Mouse (Mus musculus) large intestine, adult 2 months (tissue): Measurements from ENCODE around the gene Tmem129. TPM values are rescaled to one million over a fixed set of nuclear protein-coding genes. Genes with fewer than 3 reads are reported as not detected.

Experiments
- DNase-seq: peaks from one replicate; pipeline ENCODE4 v3.0.0-alpha.2; 2012; ENCODE audit warnings: low read depth, low spot score
- WGBS: fragments of 180-500 bp; shearing (Covaris S2); methylation state at CpG from one replicate; pipeline ENCODE4 v1.1.7; 2018; 5-methylcytosine and 5-hydroxymethylcytosine counted together
- polyA plus RNA-seq: library from polyadenylated mRNA; depleted of rRNA; stranded (reverse); fragments of >200 nt; gene quantifications from 2 replicates; pipeline ENCODE4 v1.2.3, GENCODE M21; 2012

The Tmem129 gene
- polyA plus RNA-seq, 1 experiment, result 31.2 TPM

GRCm38 (mm10) chr5:33651921-33652782, 6.1 kb downstream of the Tmem129 start, which contains the start of gene Slbp:
Gene Slbp, minus strand, starts transcription at chr5:33652574.
- under 1% methylated on average over 82 of the region's 82 CpGs for WGBS

DNA sequence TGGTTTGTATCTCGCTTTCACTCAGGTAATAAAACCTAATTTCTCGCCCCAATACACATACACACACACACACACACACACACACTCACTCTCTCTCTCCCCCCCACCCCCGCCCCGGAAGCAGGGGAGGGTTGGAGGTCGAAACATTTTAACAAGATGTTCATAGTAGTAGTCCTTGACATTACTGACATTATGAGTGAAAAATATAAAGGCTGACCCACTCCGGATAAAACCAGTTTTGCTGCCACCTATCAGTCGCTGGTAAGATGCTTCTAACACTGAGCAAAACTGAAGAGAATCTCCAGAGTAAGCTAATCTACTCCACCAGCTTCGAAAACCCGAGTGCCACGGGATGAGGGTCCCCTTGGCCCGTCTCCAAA, 6.7 kb downstream of the Tmem129 start:
- no peak for DNase-seq
- under 1% methylated on average over 11 of the region's 11 CpGs for WGBS

More at GRCm38 (mm10) chr5:33651921-33652782, 6.1 kb downstream of the Tmem129 start, which contains the start of gene Slbp:
- DNase-seq, result no peak

DNA sequence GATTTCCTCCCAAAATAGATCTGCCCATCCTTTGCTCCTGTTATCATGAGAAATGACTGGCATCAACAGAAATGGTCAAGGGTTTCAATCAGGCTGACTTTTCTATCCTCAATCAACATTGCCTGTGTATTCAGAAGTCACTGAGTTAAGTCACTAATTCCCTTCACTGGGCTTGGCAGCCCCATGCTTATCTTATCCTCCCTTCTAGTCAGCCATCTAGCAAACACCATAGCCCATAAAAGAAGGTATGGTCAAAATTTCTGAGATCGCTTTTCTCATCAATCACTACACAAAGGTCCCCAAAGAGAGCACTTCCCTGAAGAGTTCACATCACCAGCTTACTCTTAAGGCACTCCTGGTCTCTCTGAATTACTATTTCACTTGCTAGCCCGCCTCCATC, 7.2 kb downstream of the Tmem129 start:
- DNase-seq, result no peak
- 7% methylated on average over 2 of the region's 2 CpGs for WGBS

- no peak for DNase-seq
- WGBS, result 19% methylated on average over 3 of the region's 3 CpGs
Measured at GRCm38 (mm10) chr5:33640652-33641051, 17.6 kb downstream of the Tmem129 start.

- 51% methylated on average over 4 of the region's 4 CpGs for WGBS
- no peak for DNase-seq
Measured at GRCm38 (mm10) chr5:33638826-33639225, 19.4 kb downstream of the Tmem129 start.

GRCm38 (mm10) chr5:33637606-33638350, 20.4 kb downstream of the Tmem129 start:
- WGBS, result 89% methylated on average over 3 of the region's 3 CpGs
- no peak for DNase-seq

DNA sequence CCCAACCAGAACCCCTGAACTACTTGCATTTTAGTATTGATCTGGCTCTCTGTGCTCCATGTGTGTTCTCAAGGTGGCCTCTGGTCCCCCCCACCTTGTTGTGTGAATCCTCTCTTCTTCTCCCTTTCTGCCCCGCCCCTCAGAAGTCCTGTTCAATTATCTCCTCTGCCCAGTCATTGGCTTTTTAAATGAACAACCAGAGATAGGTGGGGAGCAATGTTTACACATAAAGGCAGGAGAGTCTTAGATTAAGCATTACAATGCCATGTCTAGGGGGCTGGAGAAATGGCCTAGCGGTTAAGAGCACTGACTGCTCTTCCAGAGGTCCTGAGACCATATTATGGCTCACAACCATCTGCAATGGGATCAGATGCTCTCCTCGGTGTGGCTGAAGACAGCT, 22.9 kb downstream of the Tmem129 start:
- 86% methylated on average over 3 of the region's 3 CpGs for WGBS
- no peak for DNase-seq

DNA sequence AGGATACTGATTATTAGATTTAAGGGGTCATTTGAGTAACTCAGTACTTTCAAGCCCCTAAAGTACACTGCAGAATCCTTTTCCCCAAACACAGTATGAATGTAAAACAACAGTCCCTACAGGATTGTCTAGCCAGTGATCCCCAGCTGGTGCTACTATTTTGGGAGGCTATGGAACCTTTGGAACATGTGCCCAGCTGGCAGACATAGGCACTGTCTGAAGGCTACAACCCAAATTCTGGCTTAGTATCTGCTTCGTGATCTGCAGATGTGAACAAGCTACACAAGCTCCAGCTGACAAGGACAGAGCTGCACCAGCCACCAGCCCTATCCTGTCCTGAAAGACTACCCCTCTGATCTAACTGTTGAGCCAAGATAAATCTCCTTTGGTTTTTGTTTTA, 25.7 kb downstream of the Tmem129 start:
- WGBS, result 84% methylated on average over 1 of the region's 1 CpGs
- DNase-seq, result no peak

DNA sequence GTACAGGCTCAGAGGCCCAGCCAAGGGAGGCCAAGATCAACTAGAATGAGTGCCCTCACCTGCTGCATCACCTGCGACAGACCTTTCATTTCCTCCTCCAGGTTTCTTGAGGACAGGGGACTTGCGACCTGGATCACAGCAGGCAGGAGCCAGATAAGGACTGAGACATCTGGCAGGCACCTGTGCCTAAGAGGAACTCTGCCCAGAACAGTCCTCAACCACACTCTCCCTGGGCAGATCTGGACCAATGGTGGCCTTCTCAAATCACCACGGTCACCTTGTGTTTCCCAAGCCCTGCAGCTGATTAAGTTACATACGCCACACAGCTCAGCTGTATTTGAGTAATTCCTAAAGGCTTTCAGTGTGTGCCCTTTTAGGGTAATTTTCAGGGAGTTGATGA, 27.6 kb downstream of the Tmem129 start:
- WGBS, result 23% methylated on average over 4 of the region's 4 CpGs
- DNase-seq, result no peak

GRCm38 (mm10) chr5:33630061-33630460, 28.2 kb downstream of the Tmem129 start:
- DNase-seq, result no peak
- WGBS, result under 1% methylated on average over 9 of the region's 9 CpGs

DNA sequence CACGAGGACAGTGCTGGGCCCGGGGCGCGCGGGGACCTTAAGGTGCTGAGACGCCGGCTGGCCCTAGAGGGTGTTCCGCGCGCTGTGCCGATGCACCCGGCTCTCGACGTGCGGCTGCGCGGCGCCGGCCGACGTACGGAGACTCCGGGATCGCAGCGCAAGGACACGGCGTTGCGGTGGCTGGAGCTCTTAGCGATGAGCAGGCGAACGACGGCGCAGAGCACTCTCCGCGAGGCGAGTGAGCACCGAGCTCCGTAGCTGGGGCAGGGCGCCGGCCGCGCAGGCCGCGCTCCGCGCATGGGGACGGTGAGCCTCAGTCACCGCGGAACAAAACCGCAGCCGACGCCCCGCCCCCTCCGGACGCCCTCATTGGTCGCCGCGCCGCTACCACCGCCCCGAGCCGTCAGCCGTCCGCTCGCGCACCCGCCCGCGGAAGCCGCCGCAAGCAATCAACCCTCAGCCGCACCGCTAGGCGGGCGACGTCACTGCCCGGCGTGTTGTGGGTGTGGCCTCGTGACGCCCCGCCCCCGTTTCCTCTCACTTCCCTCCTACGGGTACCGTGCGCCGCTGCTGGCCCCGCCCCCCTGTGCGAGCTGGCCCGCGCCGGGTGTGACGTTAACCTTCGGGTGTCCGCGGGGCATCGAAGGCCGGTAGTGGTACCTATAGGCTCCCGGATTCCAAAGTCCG, 28.8 kb downstream of the Tmem129 start, which contains the start of the genes Fam53a and Gm9903:
Gene Fam53a (minus strand): TSS at position 335 of the 687 bp plus-strand sequence.
Gene Gm9903 (plus strand): TSS at position 625 of the 687 bp plus-strand sequence.
- WGBS, result under 1% methylated on average over 99 of the region's 99 CpGs
- DNase-seq, result no peak

DNA sequence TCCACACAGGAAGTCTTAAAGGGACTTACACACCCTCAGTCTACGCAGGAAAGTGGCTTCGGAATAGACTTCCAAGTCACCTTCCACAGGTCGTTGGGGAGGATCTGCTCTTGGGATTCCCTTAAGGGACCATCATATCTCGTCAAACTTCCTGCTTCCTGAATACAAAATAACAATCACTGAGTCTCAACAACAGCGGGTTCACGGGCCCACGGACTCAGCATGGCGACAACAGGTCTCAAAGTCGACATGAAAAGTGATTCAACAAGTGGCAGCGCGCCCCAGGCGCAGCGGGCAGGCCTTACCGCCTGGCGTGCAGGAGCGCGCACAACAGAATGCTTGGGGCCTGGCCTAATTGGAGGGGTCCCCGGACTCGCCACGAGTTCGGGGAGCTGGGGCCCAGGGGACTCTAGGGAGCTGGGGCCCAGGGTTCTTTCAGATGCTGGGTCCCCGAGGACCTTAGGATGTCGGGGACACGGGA, 29.4 kb downstream of the Tmem129 start:
- 1% methylated on average over 24 of the region's 24 CpGs for WGBS
- DNase-seq, result no peak

DNA sequence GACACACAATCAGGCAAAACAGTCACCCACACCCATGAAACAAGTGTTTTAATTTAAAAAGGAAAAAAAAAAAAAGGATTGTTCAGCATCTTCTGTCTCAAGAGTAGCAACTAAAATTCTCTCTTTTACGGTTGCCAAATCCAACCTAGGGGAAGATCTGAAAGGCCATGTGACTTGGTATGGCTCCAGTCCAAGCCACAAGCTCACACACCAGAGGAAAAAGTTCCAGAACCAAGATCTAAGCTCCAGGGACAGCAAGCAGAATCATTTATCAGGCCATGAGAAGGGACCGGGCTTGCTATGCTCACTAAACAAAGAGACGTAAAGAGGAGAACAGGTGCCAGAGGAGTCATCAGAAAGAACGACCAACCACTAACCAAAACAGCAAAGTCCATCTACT, 30.2 kb downstream of the Tmem129 start:
- WGBS, result 10% methylated on average over 4 of the region's 4 CpGs
- no peak for DNase-seq

GRCm38 (mm10) chr5:33623766-33624165, 34.5 kb downstream of the Tmem129 start:
- 86% methylated on average over 3 of the region's 3 CpGs for WGBS

GRCm38 (mm10) chr5:33622671-33623070, 35.5 kb downstream of the Tmem129 start:
- DNase-seq, result no peak
- 90% methylated on average over 2 of the region's 2 CpGs for WGBS

More at GRCm38 (mm10) chr5:33623766-33624165, 34.5 kb downstream of the Tmem129 start:
- no peak for DNase-seq

GRCm38 (mm10) chr5:33614391-33614790, 43.8 kb downstream of the Tmem129 start:
- 81% methylated on average over 6 of the region's 6 CpGs for WGBS

GRCm38 (mm10) chr5:33611795-33612194, 46.4 kb downstream of the Tmem129 start:
- 89% methylated on average over 1 of the region's 1 CpGs for WGBS
- DNase-seq, result no peak

More at GRCm38 (mm10) chr5:33614391-33614790, 43.8 kb downstream of the Tmem129 start:
- DNase-seq, result no peak

- DNase-seq, result no peak
- WGBS, result 97% methylated on average over 1 of the region's 1 CpGs
Measured at GRCm38 (mm10) chr5:33609226-33609625, 49.0 kb downstream of the Tmem129 start.

- DNase-seq, result no peak
- 92% methylated on average over 15 of the region's 15 CpGs for WGBS
Measured at GRCm38 (mm10) chr5:33607434-33607833, 50.8 kb downstream of the Tmem129 start.

GRCm38 (mm10) chr5:33606631-33607030, 51.6 kb downstream of the Tmem129 start:
- no peak for DNase-seq
- 80% methylated on average over 7 of the region's 7 CpGs for WGBS
